ENCODE assay signal across 8 mouse cellular contexts in the genomic region with DNA sequence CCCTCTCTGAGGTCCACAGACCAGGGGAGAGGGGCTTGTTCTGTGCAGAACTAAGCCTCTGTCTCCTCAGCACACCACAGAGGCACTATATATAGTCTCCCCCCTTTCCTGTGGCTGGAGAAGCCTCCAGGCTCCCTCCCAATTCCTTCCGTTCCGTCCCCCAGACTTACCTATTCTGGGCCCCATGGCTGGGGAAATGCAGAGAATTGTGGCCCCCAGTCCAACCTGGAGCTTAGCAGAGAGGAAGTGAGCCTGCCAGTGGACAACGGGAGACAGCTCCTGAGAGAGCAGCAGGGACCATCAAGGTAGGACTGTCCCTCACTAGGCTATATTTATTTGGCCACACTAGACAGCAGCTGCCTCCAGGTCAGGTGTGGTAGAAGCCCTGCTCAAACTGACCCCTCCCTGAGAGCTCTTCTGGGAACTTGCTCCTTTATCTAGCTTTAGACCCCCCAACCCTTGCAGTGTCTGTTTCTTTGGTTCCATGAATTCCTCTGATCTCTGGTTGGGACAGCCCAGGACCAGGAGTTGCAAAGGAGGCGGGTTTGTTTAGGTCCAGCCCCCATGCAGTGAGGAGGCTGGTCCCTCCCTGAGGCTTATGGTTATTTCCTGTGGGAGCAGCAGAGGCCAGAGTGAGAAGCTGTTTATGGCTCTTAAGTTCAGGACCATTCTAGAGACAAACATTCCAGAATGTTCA. TPM values are rescaled to one million over a fixed set of nuclear protein-coding genes. Genes with fewer than 3 reads are reported as not detected.
DNase-seq lines count a peak whose midpoint lies in the region; ATAC-seq and TF ChIP-seq lines count a peak whose summit lies in the region.

No protein-coding gene starts in this region.

- no peak overlapping the region for H3K9ac ChIP-seq in hindbrain, embryonic 13.5 days
- no peak overlapping the region for H3K9ac ChIP-seq in limb, embryonic 14.5 days (ENCODE audit: low read depth, low read length, severe bottlenecking)

- whole genome bisulfite sequencing in hindbrain, embryonic 13.5 days: 80% methylated on average over 4 of the region's 4 CpGs
- 48% methylated on average over 4 of the region's 4 CpGs for WGBS in limb, embryonic 14.5 days

- ATAC-seq in hindbrain, embryonic 13.5 days (ENCODE audit: low FRiP score): 0 out of 2 replicates have a peak, but pooled peaks have one; percentile 43
- peak; percentile 34; the same call in 1 of the 2 replicates for ATAC-seq in limb, embryonic 14.5 days (ENCODE audit: low FRiP score, low read depth)

- no peaks in the 10 kb centered on the region for H3K36me3 ChIP-seq in hindbrain, embryonic 13.5 days
- no peaks in the 10 kb centered on the region for H3K36me3 ChIP-seq in limb, embryonic 14.5 days (ENCODE audit: control insufficient read depth, insufficient read depth, low read length)

- peak overlapping the region; percentile 6; the same call in 1 of the 2 replicates for H3K27ac ChIP-seq in bone marrow macrophage, adult 2 months (ENCODE audit: insufficient read depth, low read depth, low read length)
- H3K27ac ChIP-seq in hindbrain, embryonic 13.5 days: peak overlapping the region; percentile 48
- no peak overlapping the region for H3K27ac ChIP-seq in limb, embryonic 14.5 days (replicated peaks; ENCODE audit: low read depth, low read length)

- H3K27me3 ChIP-seq in hindbrain, embryonic 13.5 days: no peaks in the 10 kb centered on the region
- H3K27me3 ChIP-seq in limb, embryonic 14.5 days (ENCODE audit: control insufficient read depth, insufficient read depth, low read length): no peaks in the 10 kb centered on the region

- no peak overlapping the region for H3K4me2 ChIP-seq in hindbrain, embryonic 13.5 days
- H3K4me2 ChIP-seq in limb, embryonic 14.5 days (replicated peaks; ENCODE audit: low read depth, low read length, severe bottlenecking): no peak overlapping the region

- H3K4me1 ChIP-seq in bone marrow macrophage, adult 2 months (ENCODE audit: control insufficient read depth, insufficient read depth, low read length): peaks cover 43% of the 10 kb centered on the region
- H3K4me1 ChIP-seq in hindbrain, embryonic 13.5 days (replicated peaks): peaks cover 19% of the 10 kb centered on the region
- peaks cover 16% of the 10 kb centered on the region for H3K4me1 ChIP-seq in limb, embryonic 14.5 days (ENCODE audit: control insufficient read depth, insufficient read depth, low read length)

- peak; percentile 34 for DNase-seq in embryo, embryonic 10 days (ENCODE audit: low spot score)
- DNase-seq in embryo, embryonic 9.5 days (ENCODE audit: extremely low spot score): no peak
- DNase-seq in limb, embryonic 14.5 days (ENCODE audit: low spot score): no peak
- DNase-seq in right cerebral cortex, postnatal 10 days (ENCODE audit: low spot score in 2 of 2): no peak
- DNase-seq in frontal cortex, postnatal 36 days (ENCODE audit: low spot score in 2 of 2): no peak
- no peak for DNase-seq in urinary bladder, adult 18-20 months (ENCODE audit: low spot score in 2 of 2)

- no peak overlapping the region for H3K4me3 ChIP-seq in bone marrow macrophage, adult 2 months (ENCODE audit: insufficient read depth, low read length)
- no peak overlapping the region for H3K4me3 ChIP-seq in hindbrain, embryonic 13.5 days
- no peak overlapping the region for H3K4me3 ChIP-seq in limb, embryonic 14.5 days (replicated peaks; ENCODE audit: low read length)

- no peaks in the 10 kb centered on the region for H3K9me3 ChIP-seq in hindbrain, embryonic 13.5 days
- no peaks in the 10 kb centered on the region for H3K9me3 ChIP-seq in limb, embryonic 14.5 days (ENCODE audit: control insufficient read depth, low read length)

- no peak for TF ChIP-seq POLR2A in bone marrow macrophage, adult 2 months (IDR thresholded peaks at IDR 0.05; ENCODE audit: borderline replicate concordance, low read depth, low read length)
- no peak for TF ChIP-seq POLR2A in limb, embryonic 14.5 days (IDR thresholded peaks at IDR 0.05; ENCODE audit: borderline replicate concordance, extremely low read depth, insufficient read depth, insufficient read length)

- no peak for TF ChIP-seq CTCF in bone marrow macrophage, adult 2 months (IDR thresholded peaks at IDR 0.05; ENCODE audit: low read depth, low read length)

RNA-seq across cellular contexts. Expression of a gene that starts 4.7 kb away (rescaled TPM):
- polyA plus RNA-seq in bone marrow macrophage, adult 2 months (2012; ENCODE audit: insufficient read depth, insufficient read length, missing spikeins): 7.2 and 8.6 TPM in 2 replicates
- 5.8 TPM in 2 replicates for polyA plus RNA-seq in hindbrain, embryonic 13.5 days (2015; fragmentation: Nextera tagmentation; extraction: Ambion mirVana)
- polyA plus RNA-seq in limb, embryonic 14.5 days (2012; rRNA removed): 4.7 and 5.6 TPM in 2 replicates
- 3.1 and 3.2 TPM in 2 replicates for polyA plus RNA-seq in limb, embryonic 14.5 days (2014; fragmentation: Nextera tagmentation; extraction: Ambion mirVana)

RNA-seq across cellular contexts. Expression of a gene that starts 23.6 kb away (rescaled TPM):
- not detected in 2 replicates for polyA plus RNA-seq in bone marrow macrophage, adult 2 months (2012; ENCODE audit: insufficient read depth, insufficient read length, missing spikeins)
- not detected in 2 replicates for polyA plus RNA-seq in hindbrain, embryonic 13.5 days (2015; fragmentation: Nextera tagmentation; extraction: Ambion mirVana)
- polyA plus RNA-seq in limb, embryonic 14.5 days (2012; rRNA removed): 0.19 TPM in 1 of 2 replicates, not detected in the other
- not detected in 2 replicates for polyA plus RNA-seq in limb, embryonic 14.5 days (2014; fragmentation: Nextera tagmentation; extraction: Ambion mirVana)

RNA-seq across cellular contexts. Expression of a gene that starts 56.8 kb away (rescaled TPM):
- polyA plus RNA-seq in bone marrow macrophage, adult 2 months (2012; ENCODE audit: insufficient read depth, insufficient read length, missing spikeins): not detected in 2 replicates
- polyA plus RNA-seq in hindbrain, embryonic 13.5 days (2015; fragmentation: Nextera tagmentation; extraction: Ambion mirVana): not detected in 2 replicates
- not detected in 2 replicates for polyA plus RNA-seq in limb, embryonic 14.5 days (2012; rRNA removed)
- not detected in 2 replicates for polyA plus RNA-seq in limb, embryonic 14.5 days (2014; fragmentation: Nextera tagmentation; extraction: Ambion mirVana)
